29 mouse cellular contexts compared by ENCODE assay signal in genomic region chr19:46701156-46701555, GRCm38 (mm10). TPM values are rescaled to one million over a fixed set of nuclear protein-coding genes. Genes with fewer than 3 reads are reported as not detected.
"Had no signal": no experiment of that assay in that cellular context is flagged by ENCODE, and none has a peak within 500 bp of the region (broad histone marks: within the 10 kb centered on the region; RNA-seq: fewer than 3 reads in every experiment).

No protein-coding gene starts in this region.

- H3K4me2 ChIP-seq: intestine, embryonic 15.5 days; limb, embryonic 13.5 days; liver, embryonic 12.5 days; liver, embryonic 15.5 days; lung, embryonic 15.5 days; midbrain, embryonic 12.5 days; neural tube, embryonic 13.5 days; stomach, embryonic 15.5 days had no signal

- H3K4me1 ChIP-seq: intestine, embryonic 15.5 days; limb, embryonic 13.5 days; lung, embryonic 15.5 days; neural tube, embryonic 13.5 days; stomach, embryonic 15.5 days had no signal

- H3K9me3 ChIP-seq: intestine, embryonic 15.5 days; limb, embryonic 10.5 days; limb, embryonic 13.5 days; liver, embryonic 12.5 days; liver, embryonic 15.5 days; lung, embryonic 15.5 days; midbrain, embryonic 12.5 days; neural tube, embryonic 13.5 days; stomach, embryonic 15.5 days had no signal

- H3K4me3 ChIP-seq: intestine, embryonic 15.5 days; limb, embryonic 10.5 days; limb, embryonic 13.5 days; liver, embryonic 12.5 days; liver, embryonic 15.5 days; lung, embryonic 15.5 days; midbrain, embryonic 12.5 days; myocyte; neural tube, embryonic 13.5 days; stomach, embryonic 15.5 days had no signal

- DNase-seq: liver; lung, adult 18-20 months; lung, postnatal 14 days; lung, postnatal 4 days; retina, postnatal 1 day; right cerebral cortex, postnatal 25 days; spleen, adult 18-20 months; thymus, adult 2 months; thymus, postnatal 14 days; thymus, postnatal 4 days had no signal

- H3K27me3 ChIP-seq: intestine, embryonic 15.5 days; limb, embryonic 13.5 days; midbrain, embryonic 12.5 days; stomach, embryonic 15.5 days had no signal

- H3K27ac ChIP-seq: intestine, embryonic 15.5 days; kidney, postnatal 0 days; limb, embryonic 10.5 days; limb, embryonic 13.5 days; liver, embryonic 12.5 days; liver, embryonic 15.5 days; lung, embryonic 15.5 days; midbrain, embryonic 12.5 days; neural tube, embryonic 13.5 days; stomach, embryonic 15.5 days had no signal

- H3K9ac ChIP-seq: intestine, embryonic 15.5 days; limb, embryonic 13.5 days; liver, embryonic 12.5 days; liver, embryonic 15.5 days; lung, embryonic 15.5 days; midbrain, embryonic 12.5 days; neural tube, embryonic 13.5 days; stomach, embryonic 15.5 days had no signal

- H3K36me3 ChIP-seq: intestine, embryonic 15.5 days; liver, embryonic 15.5 days; stomach, embryonic 15.5 days had no signal

- ATAC-seq: hindbrain, embryonic 16.5 days; intestine, embryonic 15.5 days; liver, embryonic 12.5 days; midbrain, embryonic 16.5 days had no signal

RNA-seq across cellular contexts. Expression of gene Cyp17a1, which starts 28.2 kb away (rescaled TPM):
- total RNA-seq: layer of hippocampus, adult 18-20 months; layer of hippocampus, postnatal 14 days; left cerebral cortex, adult 8-10 months; left cerebral cortex, postnatal 25 days; megakaryocyte progenitor cell, adult 5-6 weeks; megakaryocyte-erythroid progenitor cell, adult 5-6 weeks had no signal
- polyA plus RNA-seq: hindbrain, embryonic 16.5 days; intestine, embryonic 15.5 days; kidney, postnatal 0 days; limb, embryonic 10.5 days; lung, embryonic 15.5 days; midbrain, embryonic 12.5 days; midbrain, embryonic 16.5 days; myocyte; neural tube, embryonic 13.5 days; stomach, embryonic 15.5 days had no signal
